Mouse (Mus musculus) spleen, postnatal 14 days (tissue): ENCODE data around the gene Pigl.

Experiments
- DNase-seq, 2 experiments: peaks; one replicate each; pipeline ENCODE4 v3.0.0; 2021 to 2022; ENCODE audit warnings: low spot score in 2 of 2

The Pigl gene

DNA sequence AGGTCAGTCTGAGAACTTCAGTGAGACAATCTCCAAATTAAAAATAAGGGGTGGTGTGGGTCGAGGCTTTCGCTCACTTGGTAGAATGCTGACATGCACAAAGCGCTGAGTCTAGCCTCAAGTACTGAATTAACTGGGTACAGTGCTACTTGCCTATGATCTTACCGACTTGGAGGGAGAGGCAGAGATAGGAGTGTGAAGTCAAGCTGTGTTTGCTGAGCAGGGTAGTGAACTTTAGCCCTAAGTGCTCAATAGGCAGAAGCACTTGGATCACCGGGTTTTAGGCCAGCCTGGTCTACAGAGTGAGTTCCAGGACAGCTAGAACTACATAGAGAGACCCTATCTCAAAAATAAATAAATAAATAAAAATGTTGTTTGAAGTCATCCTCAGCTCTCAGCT, 98.9 kb downstream of the Pigl start:
- no peak for DNase-seq

GRCm38 (mm10) chr11:62558152-62558551, 99.9 kb downstream of the Pigl start:
- DNase-seq, result no peak

- DNase-seq, result no peak
Measured at GRCm38 (mm10) chr11:62558961-62559646, 100.8 kb downstream of the Pigl start.

GRCm38 (mm10) chr11:62560463-62561016, 102.3 kb downstream of the Pigl start:
- no peak for DNase-seq

DNA sequence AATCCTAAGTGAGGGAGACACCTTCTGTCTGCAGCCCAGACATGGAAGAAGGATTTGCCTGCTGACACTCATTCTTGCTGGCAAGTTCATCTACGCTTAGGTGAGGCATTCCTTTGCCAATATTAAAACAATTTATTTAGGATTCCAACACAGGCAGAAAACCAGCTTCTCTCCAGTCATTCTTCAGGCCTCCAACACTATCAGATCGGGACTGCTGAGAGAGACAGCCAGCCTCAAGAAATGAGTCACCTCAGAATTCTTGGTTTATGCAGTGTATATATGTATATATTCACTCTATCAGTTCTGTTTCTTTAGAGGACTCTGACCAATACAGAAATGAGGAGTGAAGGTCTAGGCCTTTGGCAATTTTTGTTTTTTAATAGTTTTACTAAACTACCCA, 105.3 kb downstream of the Pigl start:
- no peak for DNase-seq
